Mouse (Mus musculus): ENCODE measurements around the gene H6pd. TPM values are rescaled to one million over a fixed set of nuclear protein-coding genes. Genes with fewer than 3 reads are reported as not detected.
"Not testable (repeated sequence)": the region's sequence is repeated elsewhere in the genome, so short reads cannot be mapped to it uniquely, and the experiment has no call there.

H6pd gene
- polyA plus RNA-seq (2015; fragmentation: Nextera tagmentation; extraction: Ambion mirVana), result 2.4 and 2.7 TPM in 2 replicates

- Histone ChIP-seq H3K4me2 (peak within 1 kb of the TSS; percentile 71), H3K9ac (peak within 1 kb of the TSS; percentile 84), H3K4me1 (replicated peaks) (peaks cover 18% of the 10 kb centered on the region), H3K27ac (peak within 1 kb of the TSS; percentile 90), H3K27me3 (no peaks in the 10 kb centered on the region), H3K9me3 (no peaks in the 10 kb centered on the region), H3K4me3 (peak within 1 kb of the TSS; percentile 68), H3K36me3 (no peaks in the 10 kb centered on the region)
- peak; percentile 83 for ATAC-seq (ENCODE audit: low FRiP score)
- 5% methylated on average over 52 of the region's 52 CpGs for WGBS
Observed at GRCm38 (mm10) chr4:150008853-150009586, at the start of gene H6pd. Gene H6pd, minus strand, starts transcription at chr4:150009023.

- Histone ChIP-seq H3K4me3 (no peak overlapping the region), H3K4me1 (replicated peaks) (peaks cover 6% of the 10 kb centered on the region; the same call in 1 of the 2 replicates), H3K27ac (no peak overlapping the region), H3K9ac (no peak overlapping the region), H3K9me3 (no peaks in the 10 kb centered on the region), H3K36me3 (no peaks in the 10 kb centered on the region), H3K4me2 (no peak overlapping the region), H3K27me3 (peaks cover 4% of the 10 kb centered on the region; the same call in 1 of the 2 replicates)
- 91% methylated on average over 12 of the region's 12 CpGs for WGBS
- no peak for ATAC-seq (ENCODE audit: low FRiP score)
Observed at GRCm38 (mm10) chr4:150057722-150058121, 48.9 kb upstream of the H6pd start.

GRCm38 (mm10) chr4:150056171-150056570 lies 47.3 kb upstream of the H6pd start:
- Histone ChIP-seq H3K4me2 (no peak overlapping the region), H3K9me3 (no peaks in the 10 kb centered on the region), H3K27me3 (peaks cover 10% of the 10 kb centered on the region), H3K4me3 (no peak overlapping the region), H3K4me1 (replicated peaks) (peaks cover 6% of the 10 kb centered on the region; the same call in 1 of the 2 replicates), H3K27ac (no peak overlapping the region), H3K9ac (no peak overlapping the region), H3K36me3 (no peaks in the 10 kb centered on the region)
- no peak for ATAC-seq (ENCODE audit: low FRiP score)
- 82% methylated on average over 7 of the region's 7 CpGs for WGBS

GRCm38 (mm10) chr4:150052380-150052779 lies 43.6 kb upstream of the H6pd start:
- H3K27me3 ChIP-seq, result peaks cover 46% of the 10 kb centered on the region
- no peak overlapping the region for H3K4me3 ChIP-seq
- no peak overlapping the region for H3K27ac ChIP-seq
- H3K4me1 ChIP-seq (replicated peaks), result peaks cover 17% of the 10 kb centered on the region
- no peaks in the 10 kb centered on the region for H3K9me3 ChIP-seq
- no peak overlapping the region for H3K9ac ChIP-seq
- WGBS, result 96% methylated on average over 3 of the region's 3 CpGs
- no peak overlapping the region for H3K4me2 ChIP-seq
- ATAC-seq (ENCODE audit: low FRiP score), result no peak
- no peaks in the 10 kb centered on the region for H3K36me3 ChIP-seq

GRCm38 (mm10) chr4:150051514-150051913 lies 42.7 kb upstream of the H6pd start:
- H3K9me3 ChIP-seq, result no peaks in the 10 kb centered on the region
- H3K4me3 ChIP-seq, result no peak overlapping the region
- H3K27me3 ChIP-seq, result peaks cover 54% of the 10 kb centered on the region
- peaks cover 18% of the 10 kb centered on the region for H3K4me1 ChIP-seq (replicated peaks)
- H3K9ac ChIP-seq, result no peak overlapping the region
- no peaks in the 10 kb centered on the region for H3K36me3 ChIP-seq
- WGBS, result 86% methylated on average over 8 of the region's 8 CpGs
- no peak for ATAC-seq (ENCODE audit: low FRiP score)
- no peak overlapping the region for H3K27ac ChIP-seq
- no peak overlapping the region for H3K4me2 ChIP-seq

- 20% methylated on average over 13 of the region's 13 CpGs for WGBS
- peaks cover 72% of the 10 kb centered on the region for H3K27me3 ChIP-seq
- no peak overlapping the region for H3K4me3 ChIP-seq
- no peaks in the 10 kb centered on the region for H3K36me3 ChIP-seq
- H3K9ac ChIP-seq, result no peak overlapping the region
- H3K4me2 ChIP-seq, result peak overlapping the region; percentile 84
- H3K4me1 ChIP-seq (replicated peaks), result peaks cover 18% of the 10 kb centered on the region
- no peak overlapping the region for H3K27ac ChIP-seq
- no peaks in the 10 kb centered on the region for H3K9me3 ChIP-seq
- no peak for ATAC-seq (ENCODE audit: low FRiP score)
Observed at GRCm38 (mm10) chr4:150049564-150050226, 40.9 kb upstream of the H6pd start.

- 22% methylated on average over 15 of the region's 15 CpGs for WGBS
- no peaks in the 10 kb centered on the region for H3K36me3 ChIP-seq
- no peak for ATAC-seq (ENCODE audit: low FRiP score)
- no peak overlapping the region for H3K27ac ChIP-seq
- peak overlapping the region; percentile 84 for H3K4me2 ChIP-seq
- no peaks in the 10 kb centered on the region for H3K9me3 ChIP-seq
- H3K4me3 ChIP-seq, result peak overlapping the region; percentile 44
- H3K9ac ChIP-seq, result peak overlapping the region; percentile 65
- peaks cover 76% of the 10 kb centered on the region for H3K27me3 ChIP-seq
- peaks cover 18% of the 10 kb centered on the region for H3K4me1 ChIP-seq (replicated peaks)
Observed at GRCm38 (mm10) chr4:150049157-150049513, 40.3 kb upstream of the H6pd start.

- H3K27me3 ChIP-seq, result peaks cover 76% of the 10 kb centered on the region
- WGBS, result under 1% methylated on average over 49 of the region's 49 CpGs
- peaks cover 18% of the 10 kb centered on the region for H3K4me1 ChIP-seq (replicated peaks)
- H3K9ac ChIP-seq, result peak overlapping the region; percentile 65
- H3K36me3 ChIP-seq, result no peaks in the 10 kb centered on the region
- no peaks in the 10 kb centered on the region for H3K9me3 ChIP-seq
- ATAC-seq (ENCODE audit: low FRiP score), result no peak
- no peak overlapping the region for H3K27ac ChIP-seq
- H3K4me2 ChIP-seq, result peak overlapping the region; percentile 84
- H3K4me3 ChIP-seq, result peak overlapping the region; percentile 44
Observed at GRCm38 (mm10) chr4:150048478-150049156, 39.8 kb upstream of the H6pd start.

- H3K4me2 ChIP-seq, result peak overlapping the region; percentile 84
- 0% methylated on average over 20 of the region's 20 CpGs for WGBS
- H3K36me3 ChIP-seq, result no peaks in the 10 kb centered on the region
- no peak overlapping the region for H3K27ac ChIP-seq
- peak overlapping the region; percentile 65 for H3K9ac ChIP-seq
- H3K9me3 ChIP-seq, result no peaks in the 10 kb centered on the region
- peaks cover 76% of the 10 kb centered on the region for H3K27me3 ChIP-seq
- peaks cover 18% of the 10 kb centered on the region for H3K4me1 ChIP-seq (replicated peaks)
- peak overlapping the region; percentile 44 for H3K4me3 ChIP-seq
- ATAC-seq (ENCODE audit: low FRiP score), result no peak
Observed at GRCm38 (mm10) chr4:150048038-150048437, 39.2 kb upstream of the H6pd start.

- peaks cover 13% of the 10 kb centered on the region for H3K4me1 ChIP-seq (replicated peaks)
- no peaks in the 10 kb centered on the region for H3K9me3 ChIP-seq
- no peaks in the 10 kb centered on the region for H3K36me3 ChIP-seq
- no peak overlapping the region for H3K9ac ChIP-seq
- H3K27me3 ChIP-seq, result peaks cover 42% of the 10 kb centered on the region
- no peak overlapping the region for H3K4me2 ChIP-seq
- 96% methylated on average over 9 of the region's 9 CpGs for WGBS
- no peak overlapping the region for H3K27ac ChIP-seq
- no peak overlapping the region for H3K4me3 ChIP-seq
- no peak for ATAC-seq (ENCODE audit: low FRiP score)
Observed at GRCm38 (mm10) chr4:150043591-150043990, 34.8 kb upstream of the H6pd start.

GRCm38 (mm10) chr4:150041346-150042110 lies 32.7 kb upstream of the H6pd start:
- Histone ChIP-seq H3K36me3 (no peaks in the 10 kb centered on the region), H3K27ac (no peak overlapping the region), H3K9me3 (no peaks in the 10 kb centered on the region), H3K9ac (no peak overlapping the region), H3K4me3 (no peak overlapping the region), H3K4me2 (no peak overlapping the region), H3K27me3 (peaks cover 33% of the 10 kb centered on the region), H3K4me1 (replicated peaks) (no peaks in the 10 kb centered on the region)
- WGBS, result 84% methylated on average over 10 of the region's 10 CpGs
- ATAC-seq (ENCODE audit: low FRiP score), result no peak

- H3K4me2 ChIP-seq; H3K36me3 ChIP-seq; H3K9me3 ChIP-seq; H3K27ac ChIP-seq; H3K4me1 ChIP-seq (replicated peaks); ATAC-seq (ENCODE audit: low FRiP score); H3K9ac ChIP-seq; H3K4me3 ChIP-seq: not testable (repeated sequence)
- H3K27me3 ChIP-seq, result peaks cover 33% of the 10 kb centered on the region
- WGBS, result 81% methylated on average over 1 of the region's 1 CpGs
Observed at GRCm38 (mm10) chr4:150040856-150041255, 32.0 kb upstream of the H6pd start.
